Mouse (Mus musculus) lung, adult 18-20 months (tissue): Measurements from ENCODE around the gene Mpdu1.
"Not testable (repeated sequence)": the region's sequence is repeated elsewhere in the genome, so short reads cannot be mapped to it uniquely, and the experiment has no call there.

Experiments
- DNase-seq, 2 experiments: peaks; one replicate each; pipeline ENCODE4 v3.0.0; 2022; ENCODE audit warnings: mixed read lengths in 2 of 2

The Mpdu1 gene

DNA sequence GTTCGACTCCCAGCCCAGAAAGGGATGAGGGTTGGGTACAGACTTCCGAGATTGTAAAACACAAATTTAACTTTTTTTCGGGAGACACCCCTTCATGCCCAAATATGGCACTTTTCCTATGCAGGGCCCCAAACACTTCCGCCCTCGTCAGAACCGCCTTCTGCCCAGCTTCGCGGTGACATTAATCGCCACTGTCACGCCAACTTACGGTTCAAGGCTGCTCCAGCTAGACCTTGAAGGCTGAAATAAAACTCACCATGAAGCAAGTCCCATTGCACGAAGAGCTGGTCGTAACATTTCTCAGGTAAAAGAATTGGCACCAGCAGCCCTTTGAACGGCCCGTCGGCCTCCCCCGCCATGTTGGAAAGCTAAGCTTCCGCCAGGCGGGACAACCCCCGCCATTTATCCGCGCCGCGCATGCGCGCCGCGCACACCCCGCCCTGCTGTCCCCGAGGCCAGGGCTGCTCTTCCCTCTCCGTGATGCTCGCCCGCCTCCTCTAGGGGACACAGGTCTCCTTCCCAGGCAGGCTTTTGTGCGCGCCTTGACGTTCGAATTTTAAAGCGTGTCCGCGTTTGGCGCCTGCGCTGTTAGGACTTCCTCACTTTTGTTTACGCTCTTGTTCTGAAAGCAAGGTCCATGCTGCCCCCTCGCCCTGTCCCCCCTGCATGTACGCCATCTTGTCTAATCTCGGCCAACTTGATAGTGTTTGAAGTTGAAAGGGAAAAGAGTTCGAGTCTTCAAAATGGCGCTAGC is at the start of gene Mpdu1:
Mpdu1 (minus strand) TSS at position 430 of the 754 bp plus-strand sequence.
- DNase-seq, result peak; percentile 95 to 97

DNA sequence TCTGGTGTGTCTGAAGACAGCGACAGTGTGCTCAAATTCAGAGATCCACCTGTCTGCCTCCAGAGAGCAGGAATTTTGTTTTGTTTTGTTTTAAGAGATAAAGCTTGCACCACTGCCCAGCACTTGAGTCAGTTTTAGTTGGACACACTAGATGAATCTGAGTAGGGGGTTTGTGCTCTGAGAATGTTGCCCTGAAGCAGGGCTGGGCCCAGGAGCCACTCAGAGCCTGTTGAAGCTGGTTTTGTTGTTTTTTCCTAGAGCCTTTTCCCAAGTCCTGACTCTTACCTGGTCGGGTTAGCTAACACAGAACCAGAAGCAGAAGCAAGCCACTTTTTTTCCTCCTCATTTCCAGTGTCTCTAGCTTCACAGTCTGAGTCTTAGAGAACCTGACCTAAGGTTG is 48.6 kb upstream of the Mpdu1 start:
- no peak for DNase-seq

GRCm38 (mm10) chr11:69710470-69710869 is 48.0 kb upstream of the Mpdu1 start:
- no peak for DNase-seq

GRCm38 (mm10) chr11:69709554-69710446 is 47.4 kb upstream of the Mpdu1 start:
- DNase-seq, result no peak

- DNase-seq, result no peak
Measured at GRCm38 (mm10) chr11:69708614-69709265, 46.3 kb upstream of the Mpdu1 start.

GRCm38 (mm10) chr11:69707873-69708381 is 45.5 kb upstream of the Mpdu1 start:
- no peak for DNase-seq

GRCm38 (mm10) chr11:69707480-69707847 is 45.0 kb upstream of the Mpdu1 start:
- no peak for DNase-seq

DNA sequence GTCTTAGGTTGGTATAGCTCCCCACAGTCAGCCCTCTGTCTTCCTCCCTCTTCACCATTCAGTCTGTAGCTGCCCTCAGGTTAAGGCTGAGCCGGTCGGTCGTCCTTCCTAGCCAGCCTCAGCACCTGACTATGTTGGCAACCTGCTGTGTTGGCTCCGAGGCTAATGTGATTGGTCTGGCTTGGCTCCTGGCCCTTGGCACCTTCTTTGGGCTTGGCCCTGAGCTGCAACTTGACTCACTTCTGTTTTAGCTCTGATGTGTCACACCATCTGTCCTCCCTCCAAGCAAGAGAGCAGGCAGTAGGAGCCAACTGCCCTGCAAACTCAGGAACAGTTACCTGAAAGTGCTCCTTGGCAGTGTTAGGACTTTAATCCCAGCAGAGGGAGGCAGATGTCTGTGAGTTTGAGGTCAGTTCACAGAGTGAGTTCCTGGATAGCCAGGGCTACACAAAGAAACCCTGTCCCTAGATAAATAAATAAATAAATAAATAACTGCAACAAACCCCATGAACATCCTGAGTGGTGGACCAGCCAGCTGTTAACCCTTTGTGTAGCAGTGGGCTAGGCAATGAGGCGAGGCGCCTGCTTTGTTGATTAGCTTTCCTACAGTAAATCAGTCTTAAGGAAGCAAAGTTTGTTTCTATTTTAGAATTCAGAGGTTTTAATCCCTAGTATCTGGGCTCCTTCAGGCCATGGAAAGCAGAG is 44.5 kb upstream of the Mpdu1 start:
- peak; percentile 76 to 80 for DNase-seq

DNA sequence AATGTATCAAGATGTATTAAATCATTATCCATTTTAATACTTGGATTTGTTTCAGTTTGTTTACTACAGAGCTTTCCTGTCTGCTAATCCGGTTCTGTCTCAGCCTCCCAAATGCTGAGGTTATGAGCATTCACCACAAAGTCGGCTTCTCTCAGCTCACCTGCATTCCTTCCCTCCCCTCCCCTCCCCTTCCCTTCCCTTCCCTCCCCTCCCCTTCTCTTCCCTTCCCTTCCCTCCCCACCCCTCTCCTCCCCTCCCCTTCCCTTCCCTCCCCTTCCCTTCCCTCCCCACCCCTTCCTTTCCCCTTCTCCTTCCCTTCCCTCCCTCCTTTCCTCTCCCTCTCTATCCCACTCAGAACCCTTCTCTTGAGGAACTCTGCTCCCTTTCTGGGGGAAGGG is 42.2 kb upstream of the Mpdu1 start:
- DNase-seq, result no peak

DNA sequence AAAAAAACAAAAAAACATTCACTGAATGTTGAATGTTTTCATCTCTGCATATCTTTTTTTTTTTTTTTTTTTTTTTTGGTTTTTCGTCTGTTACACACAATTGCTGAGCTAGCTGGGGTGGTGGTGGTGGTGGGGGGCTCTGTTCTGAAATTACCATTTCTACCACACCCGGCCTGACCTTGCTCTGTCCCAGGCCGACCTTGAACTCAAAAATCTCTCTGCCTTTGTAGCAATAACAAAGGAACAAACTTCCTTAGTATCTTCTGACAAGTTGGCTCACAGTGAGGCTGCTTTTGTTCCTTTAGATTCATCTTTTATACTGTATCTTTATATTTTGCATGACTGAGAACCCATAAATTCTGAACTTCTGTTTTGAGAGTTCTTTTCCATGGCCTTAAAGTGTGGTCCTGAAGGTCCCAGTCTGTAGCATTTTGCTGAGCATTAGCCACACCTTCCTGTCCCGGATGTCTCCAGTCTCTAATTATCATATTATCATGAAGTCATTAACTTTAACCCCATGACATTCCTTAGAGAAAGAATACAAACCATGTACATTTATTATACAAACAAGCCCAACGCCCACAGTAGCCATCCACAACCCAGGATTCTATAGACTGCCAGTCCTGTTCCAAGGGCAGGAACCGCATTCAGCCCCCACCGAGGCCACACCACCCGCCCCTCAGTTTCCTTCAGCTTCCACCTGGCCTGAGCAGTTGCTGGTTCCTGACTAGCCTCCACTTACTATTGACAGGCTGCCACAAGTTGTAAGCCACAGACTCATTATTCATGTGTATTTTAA is 41.6 kb upstream of the Mpdu1 start:
- no peak for DNase-seq

- not testable (repeated sequence) for DNase-seq
Measured at GRCm38 (mm10) chr11:69703381-69703780, 40.9 kb upstream of the Mpdu1 start.

DNA sequence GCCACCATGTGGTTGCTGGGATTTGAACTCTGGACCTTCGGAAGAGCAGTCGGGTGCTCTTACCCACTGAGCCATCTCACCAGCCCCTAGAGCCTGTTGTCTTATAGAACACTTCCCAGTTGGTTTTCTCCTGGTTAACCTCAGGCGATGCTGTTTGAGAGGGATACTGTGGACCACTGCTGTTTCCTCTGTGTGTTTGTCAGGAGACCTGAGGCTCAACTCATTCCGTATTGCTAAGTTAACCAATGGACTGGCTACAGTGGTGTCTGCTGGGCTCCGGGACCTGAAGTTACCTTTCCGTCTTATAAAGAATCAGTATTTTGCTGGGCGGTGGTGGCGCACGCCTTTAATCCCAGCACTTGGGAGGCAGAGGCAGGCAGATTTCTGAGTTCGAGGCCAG is 40.4 kb upstream of the Mpdu1 start:
- not testable (repeated sequence) for DNase-seq

DNA sequence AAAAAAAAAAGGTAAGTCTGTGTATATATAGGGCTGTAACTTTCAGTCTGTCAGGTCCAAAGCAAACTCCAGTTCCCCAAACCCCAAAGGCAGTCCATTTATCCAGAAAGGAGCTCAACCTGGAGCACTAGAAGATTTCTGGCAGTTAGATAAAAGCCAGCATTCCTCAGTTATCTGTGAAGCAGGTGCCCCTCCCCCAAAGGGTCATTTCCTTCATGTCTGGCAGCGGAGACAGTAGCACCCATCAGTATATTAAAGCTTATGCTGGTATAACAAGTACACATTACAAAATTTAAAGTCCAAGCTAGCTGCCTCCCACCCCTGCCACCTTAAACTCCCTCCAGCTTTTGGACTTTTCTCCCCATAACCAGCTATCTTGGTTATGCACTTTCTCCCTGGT is 37.2 kb upstream of the Mpdu1 start:
- no peak for DNase-seq

- DNase-seq, result no peak
Measured at GRCm38 (mm10) chr11:69698574-69698973, 36.1 kb upstream of the Mpdu1 start.

GRCm38 (mm10) chr11:69697396-69697795 is 35.0 kb upstream of the Mpdu1 start:
- DNase-seq, result no peak

DNA sequence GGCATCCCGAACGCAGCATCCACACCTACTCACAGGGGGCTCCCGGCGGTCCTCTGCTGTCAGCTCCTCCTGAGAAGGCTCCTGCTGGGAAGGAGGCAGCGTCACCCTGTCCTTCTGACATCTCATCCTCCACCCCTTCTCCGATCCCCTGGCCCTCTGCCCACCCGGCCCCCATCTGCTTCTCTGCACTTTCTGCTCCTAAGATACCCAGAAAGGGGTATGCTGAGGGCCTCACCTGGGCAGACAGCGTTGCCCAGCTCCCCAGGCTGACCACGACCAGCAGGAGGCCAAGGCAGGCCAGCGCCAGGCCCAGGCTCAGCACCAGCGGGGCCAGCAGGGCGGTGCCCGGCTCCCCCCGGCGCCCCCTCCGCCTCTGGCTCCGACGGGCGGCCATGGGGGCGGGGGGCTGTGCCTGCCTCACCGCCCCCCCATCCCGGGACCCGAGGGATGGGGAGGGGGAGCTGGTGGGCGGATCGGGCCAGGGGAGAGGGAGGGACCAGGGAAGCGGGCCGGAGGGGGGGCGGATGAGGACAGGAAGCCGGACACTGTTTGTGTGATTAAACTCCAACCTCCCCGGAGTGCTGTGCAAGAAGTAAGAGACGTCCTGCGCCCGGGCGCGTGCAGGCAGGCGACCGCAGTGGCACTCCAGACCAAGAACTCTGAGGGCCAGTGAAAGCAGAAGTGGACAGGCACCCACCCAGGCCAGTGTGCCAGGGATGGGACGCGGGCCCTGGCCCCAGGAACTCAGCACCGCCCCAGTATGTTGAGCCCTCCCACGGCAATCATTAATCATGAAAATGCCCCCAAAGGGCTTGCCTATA is 33.1 kb upstream of the Mpdu1 start, which contains the start of the genes Tnfsf12 and Tnfsfm13:
Tnfsf12 (minus strand) TSS at position 489 of the 821 bp plus-strand sequence.
Tnfsfm13 (minus strand) TSS at position 738 of the 821 bp plus-strand sequence.
- peak; percentile 82 to 85 for DNase-seq

DNA sequence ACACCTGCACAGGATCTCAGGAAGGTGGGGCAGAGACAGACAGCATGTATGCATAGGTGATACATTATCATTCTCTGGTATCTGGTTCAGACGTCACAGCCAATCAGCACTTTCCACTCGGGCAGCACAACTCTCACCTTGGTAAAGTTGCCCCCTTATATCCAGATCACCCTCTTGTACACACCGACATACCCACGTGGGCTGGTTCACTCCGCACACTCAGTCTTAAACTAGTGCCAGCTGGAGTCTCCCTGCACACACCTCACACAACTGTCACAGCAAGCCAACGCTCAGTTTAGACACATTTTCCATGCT is 32.6 kb upstream of the Mpdu1 start:
- no peak for DNase-seq

DNA sequence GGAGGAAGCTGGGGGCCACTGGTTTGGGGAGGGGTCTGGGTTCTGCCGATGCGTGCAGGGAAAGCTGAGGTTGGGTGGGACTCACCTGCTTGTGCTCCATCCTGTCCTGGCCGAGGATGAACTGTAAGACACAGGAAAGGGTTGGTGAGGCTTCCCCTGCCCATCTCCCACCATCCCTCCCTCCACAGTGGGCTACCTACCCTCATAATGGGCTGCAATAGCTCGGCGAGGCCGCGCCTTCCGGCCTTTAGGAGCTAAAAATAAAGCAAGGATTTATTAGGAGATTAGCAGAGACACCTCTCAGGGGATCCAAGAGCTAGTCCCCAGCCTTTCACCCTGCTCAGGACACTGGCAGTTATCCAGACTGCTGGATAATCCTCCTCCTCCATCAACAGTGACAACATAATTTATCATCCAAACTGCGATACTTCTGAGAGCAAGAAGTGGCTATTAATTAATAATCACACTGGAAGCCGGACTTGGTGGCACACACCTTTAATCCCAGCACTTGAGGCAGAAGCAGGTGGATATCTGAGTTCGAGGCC is 31.1 kb upstream of the Mpdu1 start:
- DNase-seq, result no peak

GRCm38 (mm10) chr11:69692863-69693262 is 30.4 kb upstream of the Mpdu1 start:
- no peak for DNase-seq

DNA sequence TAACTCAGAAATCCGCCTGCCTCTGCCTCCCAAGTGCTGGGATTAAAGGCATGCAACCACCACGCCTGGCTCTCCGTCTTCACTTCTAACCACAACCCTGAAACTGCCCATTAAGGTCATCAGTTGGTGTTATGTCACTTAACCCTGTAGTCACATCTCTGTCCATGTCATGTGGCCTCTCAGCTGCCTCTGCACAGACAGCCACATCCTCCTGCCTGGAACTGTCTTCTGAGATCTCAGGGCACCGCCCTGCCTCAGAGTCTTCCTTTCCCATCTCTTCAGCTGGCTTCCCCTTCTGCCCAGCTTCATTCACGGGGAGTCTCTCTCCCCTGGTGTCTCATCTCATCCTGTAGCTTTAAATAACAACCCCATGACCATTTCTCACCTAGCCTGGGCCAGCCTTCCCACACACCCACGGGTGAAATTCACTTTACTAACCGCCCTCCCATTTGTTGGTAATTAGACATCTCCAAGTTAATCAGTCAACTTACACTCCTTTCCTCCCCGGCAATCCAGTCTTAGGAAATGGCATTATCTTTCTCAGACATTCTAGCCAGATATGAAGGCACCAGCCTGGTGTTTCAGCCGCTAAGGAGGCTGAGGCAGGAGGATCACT is 29.9 kb upstream of the Mpdu1 start:
- peak; percentile 41 to 48 for DNase-seq
